Mouse (Mus musculus) c-Kit-positive CD71-positive TER-119-positive erythroid progenitor cells, embryonic 14.5 days (primary cell): ENCODE measurements around the gene Rxfp1.
"Not testable (repeated sequence)": the region's sequence is repeated elsewhere in the genome, so short reads cannot be mapped to it uniquely, and the experiment has no call there.

ENCODE experiments used
- DNase-seq: peaks from one replicate; pipeline ENCODE4 v3.0.0-alpha.2; 2013; ENCODE audit warnings: low spot score

The Rxfp1 gene

GRCm38 (mm10) chr3:79737780-79738179 is at the start of gene Rxfp1:
Gene Rxfp1, minus strand, starts transcription at chr3:79737880.
- no peak for DNase-seq

- no peak for DNase-seq
Observed at GRCm38 (mm10) chr3:79784362-79784736, 46.7 kb upstream of the Rxfp1 start.

- DNase-seq, result no peak
Observed at GRCm38 (mm10) chr3:79783630-79784361, 46.1 kb upstream of the Rxfp1 start.

- DNase-seq, result no peak
Observed at GRCm38 (mm10) chr3:79772701-79773100, 35.0 kb upstream of the Rxfp1 start.

GRCm38 (mm10) chr3:79753736-79754135 is 16.1 kb upstream of the Rxfp1 start:
- DNase-seq, result no peak

GRCm38 (mm10) chr3:79746585-79746984 is 8.9 kb upstream of the Rxfp1 start:
- DNase-seq, result no peak

- DNase-seq, result no peak
Observed at GRCm38 (mm10) chr3:79745101-79745500, 7.4 kb upstream of the Rxfp1 start.

- DNase-seq, result peak; percentile 18
Observed at GRCm38 (mm10) chr3:79744415-79744814, 6.7 kb upstream of the Rxfp1 start.

GRCm38 (mm10) chr3:79740351-79740750 is 2.7 kb upstream of the Rxfp1 start:
- DNase-seq, result no peak

GRCm38 (mm10) chr3:79738451-79738850 is 771 bp upstream of the Rxfp1 start:
- no peak for DNase-seq

- no peak for DNase-seq
Observed at GRCm38 (mm10) chr3:79726506-79727075, 11.1 kb downstream of the Rxfp1 start.

GRCm38 (mm10) chr3:79720756-79721484 is 16.8 kb downstream of the Rxfp1 start:
- DNase-seq, result peak; percentile 40

GRCm38 (mm10) chr3:79706436-79706835 is 31.2 kb downstream of the Rxfp1 start:
- no peak for DNase-seq

GRCm38 (mm10) chr3:79703135-79703534 is 34.5 kb downstream of the Rxfp1 start:
- DNase-seq, result no peak

GRCm38 (mm10) chr3:79691957-79692356 is 45.7 kb downstream of the Rxfp1 start:
- no peak for DNase-seq

- no peak for DNase-seq
Observed at GRCm38 (mm10) chr3:79690111-79690651, 47.5 kb downstream of the Rxfp1 start.

- DNase-seq, result not testable (repeated sequence)
Observed at GRCm38 (mm10) chr3:79688101-79688500, 49.6 kb downstream of the Rxfp1 start.

GRCm38 (mm10) chr3:79683529-79683928 is 54.2 kb downstream of the Rxfp1 start:
- no peak for DNase-seq

- DNase-seq, result no peak
Observed at GRCm38 (mm10) chr3:79682351-79683132, 55.1 kb downstream of the Rxfp1 start.

GRCm38 (mm10) chr3:79676411-79676810 is 61.3 kb downstream of the Rxfp1 start:
- no peak for DNase-seq

- no peak for DNase-seq
Observed at GRCm38 (mm10) chr3:79674641-79675040, 63.0 kb downstream of the Rxfp1 start.

- DNase-seq, result peak; percentile 74
Observed at GRCm38 (mm10) chr3:79673082-79673481, 64.6 kb downstream of the Rxfp1 start.
